Mouse (Mus musculus) gastrocnemius, adult 8-10 months (tissue): ENCODE results near the gene Abhd10. TPM values are rescaled to one million over a fixed set of nuclear protein-coding genes. Genes with fewer than 3 reads are reported as not detected.

Source experiments
- total RNA-seq, 4 experiments: library from RNA; stranded (reverse); gene quantifications; 2 replicates each; pipeline ENCODE4 v1.2.4; 2022

The Abhd10 gene
- total RNA-seq, 4 experiments from 2014 or later: 11.1 to 14.1 (median 13.0) TPM

Other genes with a start within 250 kb of the Abhd10 start
- under 1 TPM in 2 of 4 experiments, not detected in 2; 0.19 to 0.22 TPM for gene Gm609, start 250.0 kb downstream of the Abhd10 start, total RNA-seq
- gene Gm17783, start 210.9 kb downstream of the Abhd10 start, total RNA-seq: not detected
- not detected for gene Slc9c1, start 207.6 kb downstream of the Abhd10 start, total RNA-seq
- not detected for gene Gcsam, start 132.6 kb downstream of the Abhd10 start, total RNA-seq
- gene BC016579, start 88.9 kb downstream of the Abhd10 start, total RNA-seq: not detected
- not detected for gene Tmprss7, start 49.3 kb downstream of the Abhd10 start, total RNA-seq
- under 1 TPM; 0.38 to 0.75 (median 0.65) TPM for gene Tagln3, start 18.3 kb downstream of the Abhd10 start, total RNA-seq
- gene Phldb2, start 210.6 kb upstream of the Abhd10 start, total RNA-seq: 1 to 10 TPM; 4.5 to 8.7 (median 5.8) TPM